Mouse (Mus musculus) heart, adult 18-20 months (tissue): Measurements from ENCODE around the gene Ddit4l. TPM values are rescaled to one million over a fixed set of nuclear protein-coding genes. Genes with fewer than 3 reads are reported as not detected.
"Not testable (repeated sequence)": the region's sequence is repeated elsewhere in the genome, so short reads cannot be mapped to it uniquely, and the experiment has no call there.

Experiments
- DNase-seq, 2 experiments: peaks; one replicate each; pipeline ENCODE4 v3.0.0; 2021 to 2022; ENCODE audit warnings: mixed read lengths in 1 of 2
- long read RNA-seq, 2 experiments: library from polyadenylated mRNA; stranded (forward); transcript quantifications; one replicate each; pipeline ENCODE4 v2.0.0; 2021
- total RNA-seq, 2 experiments: library from RNA; stranded (reverse); gene quantifications; 2 replicates each; pipeline ENCODE4 v1.2.3; 2021

The Ddit4l gene
- 1 to 10 TPM; 1.3 to 1.8 TPM for total RNA-seq
- long read RNA-seq, experiment 1, transcript Ddit4l-201 (3 exons, 2,722 nt) = major isoform, 8 of 8 reads
- long read RNA-seq, experiment 1, partial matches to known transcripts = 0 of 8 reads
- long read RNA-seq, experiment 1, other reads (novel, unspliced or antisense) = 0 of 8 reads
- long read RNA-seq, experiment 2, partial matches to known transcripts = 0 of 1 reads
- long read RNA-seq, experiment 2, other reads (novel, unspliced or antisense) = 0 of 1 reads

GRCm38 (mm10) chr3:137621312-137621711 is at the start of gene Ddit4l:
Gene Ddit4l (plus strand): TSS chr3:137621612.
- not testable (repeated sequence) for DNase-seq

GRCm38 (mm10) chr3:137576146-137576545 is 45.3 kb upstream of the Ddit4l start:
- no peak for DNase-seq

GRCm38 (mm10) chr3:137586376-137586969 is 34.9 kb upstream of the Ddit4l start:
- no peak for DNase-seq

GRCm38 (mm10) chr3:137589811-137590210 is 31.6 kb upstream of the Ddit4l start:
- DNase-seq = no peak

- DNase-seq = no peak
These were observed 27.0 kb upstream of the Ddit4l start for GRCm38 (mm10) chr3:137594332-137594905.

- no peak for DNase-seq
These were observed 12.4 kb upstream of the Ddit4l start for GRCm38 (mm10) chr3:137608918-137609435.

GRCm38 (mm10) chr3:137610457-137611109 is 10.8 kb upstream of the Ddit4l start:
- DNase-seq = no peak

GRCm38 (mm10) chr3:137611110-137611857 is 10.1 kb upstream of the Ddit4l start:
- DNase-seq = no peak

- DNase-seq = no peak
These were observed 9.4 kb upstream of the Ddit4l start for GRCm38 (mm10) chr3:137611981-137612380.

GRCm38 (mm10) chr3:137620540-137620939 is 872 bp upstream of the Ddit4l start:
- DNase-seq = no peak

GRCm38 (mm10) chr3:137622091-137622490 is 679 bp downstream of the Ddit4l start:
- peak in 1 of 2 experiments; percentile 30 for DNase-seq

- DNase-seq = no peak
These were observed 1.6 kb downstream of the Ddit4l start for GRCm38 (mm10) chr3:137622895-137623580.

- peak; percentile 70 to 73 for DNase-seq
These were observed 2.4 kb downstream of the Ddit4l start for GRCm38 (mm10) chr3:137623581-137624362.

- peak; percentile 19 to 28 for DNase-seq
These were observed 3.6 kb downstream of the Ddit4l start for GRCm38 (mm10) chr3:137625054-137625453.

GRCm38 (mm10) chr3:137633726-137634125 is 12.3 kb downstream of the Ddit4l start:
- no peak for DNase-seq

- DNase-seq = no peak
These were observed 15.2 kb downstream of the Ddit4l start for GRCm38 (mm10) chr3:137636571-137636970.

GRCm38 (mm10) chr3:137641238-137641637 is 19.8 kb downstream of the Ddit4l start:
- DNase-seq = no peak

GRCm38 (mm10) chr3:137642137-137642536 is 20.7 kb downstream of the Ddit4l start:
- no peak for DNase-seq

- DNase-seq = no peak
These were observed 21.2 kb downstream of the Ddit4l start for GRCm38 (mm10) chr3:137642568-137642967.

GRCm38 (mm10) chr3:137644081-137644480 is 22.7 kb downstream of the Ddit4l start:
- no peak for DNase-seq

GRCm38 (mm10) chr3:137644947-137645346 is 23.5 kb downstream of the Ddit4l start:
- no peak for DNase-seq
